Mouse (Mus musculus): ENCODE results near the gene Erp44.

Gene Erp44

DNA sequence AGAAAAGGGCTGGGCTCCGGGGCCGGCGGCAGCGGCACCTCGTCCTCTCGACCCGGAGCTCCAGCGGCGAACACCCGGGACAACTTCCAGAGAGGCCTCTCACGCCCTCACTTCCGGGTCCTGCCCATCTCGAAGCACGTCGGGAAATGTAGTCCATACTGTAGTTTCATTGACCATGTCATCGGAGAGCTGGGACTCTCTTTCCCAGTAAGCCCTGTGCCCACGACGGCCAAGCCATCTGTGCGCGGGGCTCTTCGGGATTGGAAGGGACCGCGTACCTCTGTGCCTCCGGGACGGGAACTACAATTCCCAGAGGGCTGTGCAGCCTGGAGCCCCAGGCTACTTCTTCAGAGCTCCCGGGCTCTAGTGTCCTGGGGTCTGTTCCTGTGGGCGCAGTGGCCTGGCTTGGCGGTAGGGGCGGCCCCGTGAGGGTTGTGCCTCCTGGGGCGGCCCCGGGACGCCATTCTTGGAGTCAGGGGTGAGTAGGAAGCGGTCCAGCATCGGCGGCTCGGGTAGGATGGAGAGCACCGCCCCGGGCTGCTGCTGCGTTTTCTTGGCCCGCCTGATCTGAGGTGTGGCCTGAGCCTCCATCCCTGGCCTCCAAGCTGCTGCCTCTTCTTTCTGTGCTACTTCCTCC, at the start of gene Erp44, which contains the start of gene Invs:
TSS of gene Erp44 (minus strand) at position 61 of the 637 bp plus-strand sequence.
TSS of gene Invs (plus strand) at position 263 of the 637 bp plus-strand sequence.
- peak; percentile 94 for DNase-seq (ENCODE audit: low read depth)

DNA sequence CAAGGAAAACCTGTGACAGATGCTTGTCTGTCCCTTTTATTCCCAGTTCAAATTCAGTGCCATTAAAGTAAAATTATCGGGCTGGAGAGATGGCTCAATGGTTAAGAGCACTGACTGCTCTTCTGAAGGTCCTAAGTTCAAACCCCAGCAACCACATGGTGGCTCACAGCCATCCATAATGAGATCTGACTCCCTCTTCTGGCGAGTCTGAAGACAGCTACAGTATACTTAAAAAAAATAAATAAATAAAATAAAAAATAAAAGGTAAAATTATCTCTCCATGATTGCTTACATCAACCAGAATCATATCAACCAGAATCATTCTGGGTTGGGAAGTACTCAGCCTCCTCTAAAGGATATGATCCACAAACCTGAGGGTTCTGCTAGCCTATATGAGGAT, 48.7 kb upstream of the Erp44 start:
- DNase-seq (ENCODE audit: low read depth): no peak

DNA sequence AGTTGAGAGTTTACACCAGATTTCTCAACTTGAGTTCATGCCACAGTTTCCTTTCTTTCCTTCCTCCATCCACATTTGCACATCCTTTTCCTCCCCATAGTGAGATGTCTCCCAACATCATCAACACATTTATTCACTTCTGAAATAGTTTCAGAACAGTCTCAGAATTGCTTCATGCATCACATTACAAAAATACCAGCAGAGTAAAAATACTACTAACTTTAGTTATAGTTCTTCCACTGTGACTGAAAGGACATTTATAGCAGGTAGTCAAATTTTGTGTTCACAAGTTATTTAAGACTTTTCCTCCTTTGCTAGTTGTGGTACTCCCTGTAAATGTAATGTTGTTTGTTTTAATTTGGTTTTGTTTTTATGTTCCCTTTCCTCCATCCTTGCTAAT, 47.8 kb upstream of the Erp44 start:
- no peak for DNase-seq (ENCODE audit: low read depth)

DNA sequence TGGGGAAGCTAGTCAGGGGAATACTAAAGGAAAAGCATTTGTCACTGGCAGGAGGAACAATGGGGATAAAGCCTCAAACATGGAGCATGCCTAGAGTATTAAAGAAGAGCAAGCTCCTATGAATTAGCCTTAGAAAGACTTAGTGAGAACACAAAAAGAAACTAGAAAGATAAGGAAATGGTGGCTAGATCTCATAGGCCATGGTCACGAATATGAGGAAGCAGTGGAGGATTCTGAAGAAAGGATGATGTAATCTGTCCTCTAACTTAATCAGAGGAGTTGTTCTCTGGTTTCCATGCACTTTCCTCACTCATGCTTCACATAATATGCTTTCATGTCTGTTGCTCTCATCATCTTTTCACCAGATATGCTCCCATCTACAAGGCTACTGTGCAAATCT, 42.7 kb upstream of the Erp44 start:
- DNase-seq (ENCODE audit: low read depth): no peak

DNA sequence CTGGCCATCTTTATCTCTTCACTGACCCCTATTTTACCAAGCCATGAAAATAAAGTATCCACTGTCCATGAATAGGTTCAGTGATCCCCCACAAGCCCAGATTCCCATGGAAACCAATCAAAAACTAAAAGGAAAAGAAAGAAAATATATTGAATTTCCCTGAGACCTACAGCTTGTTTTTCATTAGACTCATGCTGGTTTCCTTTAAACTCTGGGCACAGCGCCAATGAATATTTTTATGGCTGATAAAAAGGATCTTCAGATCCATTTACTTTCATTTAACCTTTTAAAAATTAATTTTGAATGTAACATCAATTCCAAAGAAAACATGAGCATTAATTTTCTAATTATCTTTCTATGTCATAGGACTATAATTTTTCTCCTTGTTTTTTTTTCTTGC, 41.9 kb upstream of the Erp44 start:
- no peak for DNase-seq (ENCODE audit: low read depth)

DNA sequence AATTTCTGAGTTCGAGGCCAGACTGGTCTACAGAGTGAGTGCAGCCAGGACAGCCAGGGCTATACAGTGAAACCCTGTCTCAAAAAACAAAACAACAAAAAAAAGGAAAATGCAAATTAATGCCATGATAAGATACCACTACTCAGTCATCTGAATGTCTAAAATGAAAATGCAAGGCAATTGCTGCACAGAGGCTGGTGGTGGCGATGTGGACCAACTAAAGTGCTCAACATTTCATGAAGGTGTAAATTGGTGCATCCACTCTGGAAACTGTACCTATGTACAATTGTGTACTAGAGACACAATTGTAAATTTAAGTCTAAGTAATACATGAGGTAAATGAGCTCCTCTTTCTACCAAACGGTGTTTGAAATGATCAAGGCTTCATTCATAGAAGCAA, 36.7 kb upstream of the Erp44 start:
- no peak for DNase-seq (ENCODE audit: low read depth)

DNA sequence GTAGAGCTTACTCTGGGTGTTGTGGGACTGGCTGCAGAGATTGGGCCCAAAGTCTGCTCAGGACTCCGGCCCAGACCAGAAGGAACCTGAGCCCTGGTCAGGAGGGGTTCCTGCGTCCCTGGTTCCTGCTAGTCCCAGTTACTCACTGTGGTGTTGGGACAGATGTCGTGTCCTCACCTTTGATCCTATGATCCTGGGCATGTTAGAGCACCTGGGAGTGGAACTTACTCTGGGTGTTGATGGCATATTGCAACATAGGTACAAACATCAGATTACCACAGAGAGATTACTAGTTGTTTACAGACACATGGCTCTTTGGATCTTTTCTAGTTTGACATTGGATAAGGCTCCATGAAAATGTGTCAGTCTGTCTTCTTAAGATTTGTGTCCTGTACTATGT, 35.5 kb upstream of the Erp44 start:
- DNase-seq (ENCODE audit: low read depth): no peak

DNA sequence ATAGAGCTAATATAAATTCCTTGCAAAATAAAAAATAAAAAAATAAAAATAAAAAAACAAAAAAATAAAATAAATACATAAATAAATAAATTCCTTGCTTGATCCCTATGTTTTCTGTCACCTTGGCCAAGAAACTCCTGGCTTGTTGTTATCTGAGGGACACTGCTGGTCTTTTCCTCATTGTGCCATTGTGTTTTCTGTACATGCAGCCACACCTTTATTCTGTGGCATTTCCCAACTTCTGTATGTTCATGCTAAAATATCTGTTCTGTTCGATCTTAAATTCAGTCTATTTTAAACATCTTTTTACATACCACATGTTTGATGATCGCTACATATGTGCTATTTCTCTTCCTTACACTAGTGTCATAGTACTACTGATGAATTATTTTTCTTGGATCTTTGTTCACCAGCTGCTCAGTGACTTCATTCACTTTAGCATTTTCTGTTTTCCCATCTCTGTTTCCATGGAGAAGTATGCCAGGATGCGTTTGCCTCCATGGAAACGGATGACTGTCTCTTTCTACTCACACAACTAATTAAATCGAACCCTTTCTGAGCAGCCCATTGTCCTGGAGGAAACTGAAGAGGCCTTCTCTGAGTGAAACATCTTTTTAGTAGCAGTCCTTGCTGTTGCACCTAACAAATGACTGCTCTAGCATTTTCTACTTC, 7.9 kb upstream of the Erp44 start:
- no peak for DNase-seq (ENCODE audit: low read depth)

DNA sequence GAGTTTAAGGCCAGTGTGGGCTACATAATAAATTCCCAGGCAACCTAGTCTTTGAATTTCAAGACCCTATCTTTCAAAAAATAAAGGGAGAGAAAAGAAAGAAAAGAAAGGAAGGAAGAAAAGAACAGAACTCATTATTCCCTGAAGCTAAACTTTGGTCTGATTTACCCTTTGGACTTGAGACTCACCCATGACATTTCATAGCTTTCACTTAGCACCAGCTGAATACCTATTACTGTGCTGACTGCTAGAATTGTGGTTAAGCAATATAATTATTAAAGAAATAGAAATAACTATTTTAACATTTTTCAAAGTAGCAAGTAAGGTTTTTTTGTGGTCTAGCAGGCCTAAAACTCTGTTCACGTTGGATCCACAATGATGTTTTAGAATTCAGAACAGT, 1.8 kb upstream of the Erp44 start:
- DNase-seq (ENCODE audit: low read depth): no peak

DNA sequence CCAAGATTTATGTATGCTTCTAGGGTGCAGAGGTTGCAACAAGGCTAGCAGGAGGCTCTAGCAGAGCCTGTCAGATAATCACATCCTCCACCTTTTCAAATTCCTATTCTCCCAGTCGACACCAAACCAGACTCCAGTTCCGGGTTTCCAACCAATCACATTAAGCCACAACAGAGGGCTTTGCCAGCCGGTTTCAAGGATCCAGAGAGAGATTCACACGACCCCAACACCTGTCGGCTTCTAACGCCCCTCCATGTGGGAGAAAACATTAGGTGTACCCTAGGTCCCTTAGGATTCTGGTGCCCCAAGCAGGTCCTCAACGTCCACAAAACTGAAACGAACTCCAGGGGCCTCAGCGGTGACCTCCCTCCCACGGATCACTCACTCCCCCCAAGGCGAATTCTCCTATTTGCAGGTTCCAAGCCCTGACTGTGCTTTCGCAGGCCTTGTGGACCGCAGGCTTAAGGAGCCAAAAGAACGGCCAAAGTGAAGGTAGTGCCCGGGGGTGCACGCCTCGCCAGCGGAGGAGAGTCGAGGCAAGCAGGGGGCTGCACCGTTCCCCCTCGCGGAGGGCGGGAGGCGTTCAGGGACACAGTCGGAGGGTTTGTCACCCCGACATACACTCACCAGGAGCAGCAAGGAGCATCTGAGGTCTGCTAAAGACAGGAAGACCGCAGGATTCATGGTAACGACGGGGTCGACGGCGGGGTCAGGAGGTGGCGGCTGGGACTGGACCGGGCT, 431 bp downstream of the Erp44 start:
- peak; percentile 39 for DNase-seq (ENCODE audit: low read depth)

DNA sequence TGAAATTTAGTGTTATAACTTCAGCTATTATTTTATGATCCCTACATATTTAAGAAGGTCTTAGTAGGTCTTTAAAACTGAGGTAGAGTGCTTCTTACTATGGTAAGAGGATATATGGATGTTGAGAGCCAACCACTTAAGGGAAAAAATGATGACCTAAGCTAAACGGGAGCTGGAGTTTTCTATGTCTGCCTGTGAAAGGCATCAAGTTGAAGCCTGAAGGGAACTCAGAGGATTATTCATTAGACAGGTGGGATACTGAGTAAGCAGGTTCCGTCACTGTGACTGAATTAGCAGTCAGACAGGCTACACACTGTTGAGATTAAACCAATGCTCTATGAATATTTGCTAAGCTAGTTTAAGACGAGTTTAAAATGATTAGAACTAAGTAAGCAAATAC, 2.3 kb downstream of the Erp44 start:
- no peak for DNase-seq (ENCODE audit: low read depth)

DNA sequence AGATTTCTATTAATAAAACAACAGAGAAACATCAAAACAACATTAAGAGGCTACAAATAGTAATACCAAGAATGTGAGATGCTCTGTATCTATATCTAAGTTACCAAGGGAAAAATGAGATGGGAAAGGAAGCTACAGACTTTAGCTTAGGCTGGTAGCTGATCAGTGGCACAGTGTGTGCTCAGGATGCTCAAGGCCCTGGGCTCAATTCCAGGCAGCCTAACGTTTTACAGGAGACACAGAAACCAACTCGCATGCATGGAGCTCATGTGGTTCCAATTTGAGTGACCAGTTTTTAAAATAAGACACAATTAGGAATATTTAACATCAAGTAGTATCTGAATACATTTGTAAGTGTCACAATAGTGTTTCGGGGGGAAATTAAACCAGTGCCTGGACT, 3.6 kb downstream of the Erp44 start:
- DNase-seq (ENCODE audit: low read depth): no peak

DNA sequence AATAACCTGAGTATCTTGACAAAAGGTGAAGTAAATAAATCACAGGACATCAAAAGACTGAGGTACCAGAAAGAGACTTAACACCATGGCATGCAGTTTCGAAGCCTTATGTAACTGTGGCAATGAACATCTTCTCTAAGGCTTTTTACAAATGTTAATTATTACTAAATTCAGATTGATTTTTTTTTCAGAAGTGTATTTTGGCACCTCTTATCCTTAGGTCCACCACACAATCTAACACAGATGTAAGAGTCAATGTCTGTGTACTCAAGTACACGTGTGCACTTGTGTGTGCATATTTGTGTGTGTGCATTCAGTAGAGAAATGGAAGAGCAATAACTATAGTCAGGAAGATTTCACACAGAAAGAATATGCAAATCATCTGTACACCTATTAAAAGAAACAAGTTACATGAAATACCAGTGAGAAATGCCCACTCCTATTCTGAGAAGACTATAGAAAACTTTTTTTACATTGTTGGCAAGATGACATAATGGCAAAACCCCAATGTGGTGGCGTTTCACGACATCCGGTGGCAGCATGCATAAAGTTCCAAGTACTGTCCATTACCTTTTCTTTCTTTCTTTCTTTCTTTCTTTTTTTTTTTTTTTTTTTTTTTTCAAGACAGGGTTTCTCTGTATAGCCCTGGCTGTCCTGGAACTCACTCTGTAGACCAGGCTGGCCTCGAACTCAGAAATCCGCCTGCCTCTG, 6.1 kb downstream of the Erp44 start:
- no peak for DNase-seq (ENCODE audit: low read depth)

DNA sequence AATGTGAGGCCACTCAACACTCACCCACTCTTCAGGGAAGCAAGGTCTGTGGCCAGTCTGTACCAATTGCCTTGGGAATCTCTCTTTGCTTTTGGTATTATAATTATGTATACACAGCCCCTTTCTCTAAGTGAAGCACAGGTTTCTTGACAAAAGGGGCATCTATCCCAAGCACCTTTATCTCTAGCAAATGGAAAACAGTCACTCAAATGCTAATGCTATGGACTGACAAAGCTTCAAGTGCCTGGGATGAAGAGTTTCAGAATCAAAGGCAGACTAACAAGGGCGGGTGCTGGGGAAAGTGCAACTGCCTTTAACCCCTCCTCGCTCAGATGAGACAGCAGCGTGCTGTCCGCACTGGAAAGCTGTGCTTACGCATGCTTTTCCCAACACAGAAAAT, 7.5 kb downstream of the Erp44 start:
- no peak for DNase-seq (ENCODE audit: low read depth)

DNA sequence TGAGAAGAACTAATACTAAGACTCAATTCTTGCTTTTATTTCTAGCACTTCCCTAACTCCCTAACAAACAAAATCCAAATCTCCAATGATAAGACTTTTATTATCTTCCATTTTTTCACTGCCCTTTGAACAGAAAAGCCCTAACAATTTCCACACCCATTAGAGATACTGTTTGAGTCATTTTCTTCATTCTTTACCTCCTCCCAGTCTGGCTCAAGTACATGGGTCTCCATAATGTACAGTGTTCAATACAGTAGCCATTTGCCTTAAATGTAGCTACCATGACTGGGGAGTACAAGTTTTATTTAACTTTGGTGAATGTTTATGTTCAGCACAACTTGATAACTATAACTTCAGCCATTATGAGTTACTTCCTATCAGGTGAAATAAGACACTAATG, 8.8 kb downstream of the Erp44 start:
- no peak for DNase-seq (ENCODE audit: low read depth)

DNA sequence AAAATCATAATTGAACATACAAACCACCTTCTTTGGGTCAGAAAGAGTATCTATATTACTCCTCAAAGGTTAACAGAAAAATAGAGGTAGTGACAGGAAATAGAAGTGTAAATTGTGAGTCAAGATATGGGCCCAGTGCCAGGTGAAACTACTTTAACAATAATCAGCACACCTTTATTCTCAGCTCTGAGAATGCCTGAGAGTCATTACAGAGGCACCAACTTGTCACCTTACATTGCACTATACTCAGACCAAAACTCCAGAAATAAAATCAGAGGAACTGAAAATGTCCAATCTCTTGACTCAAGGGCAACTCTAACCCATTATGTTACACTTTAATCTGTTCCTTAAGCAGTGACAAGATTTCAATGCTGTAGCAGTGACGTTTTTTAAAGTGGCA, 11.2 kb downstream of the Erp44 start:
- no peak for DNase-seq (ENCODE audit: low read depth)

DNA sequence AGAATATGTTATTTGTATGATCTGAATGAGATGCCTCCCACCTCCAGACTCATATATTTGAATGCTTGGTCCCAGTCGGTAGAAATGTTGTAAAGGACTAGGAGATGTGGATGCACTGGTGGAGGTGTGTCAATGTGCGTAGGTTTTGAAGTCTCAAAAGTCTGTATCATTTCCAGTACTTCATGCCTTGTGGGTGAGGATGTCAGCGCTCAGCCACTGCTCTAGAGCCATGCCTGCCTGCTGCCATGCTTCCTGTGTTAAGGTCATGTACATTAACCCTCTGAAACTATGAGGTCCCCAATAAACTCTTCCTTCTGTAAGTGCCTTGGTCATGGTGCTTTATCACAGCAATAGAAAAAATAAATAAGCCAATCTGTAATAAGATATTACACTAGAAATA, 11.7 kb downstream of the Erp44 start:
- DNase-seq (ENCODE audit: low read depth): no peak

DNA sequence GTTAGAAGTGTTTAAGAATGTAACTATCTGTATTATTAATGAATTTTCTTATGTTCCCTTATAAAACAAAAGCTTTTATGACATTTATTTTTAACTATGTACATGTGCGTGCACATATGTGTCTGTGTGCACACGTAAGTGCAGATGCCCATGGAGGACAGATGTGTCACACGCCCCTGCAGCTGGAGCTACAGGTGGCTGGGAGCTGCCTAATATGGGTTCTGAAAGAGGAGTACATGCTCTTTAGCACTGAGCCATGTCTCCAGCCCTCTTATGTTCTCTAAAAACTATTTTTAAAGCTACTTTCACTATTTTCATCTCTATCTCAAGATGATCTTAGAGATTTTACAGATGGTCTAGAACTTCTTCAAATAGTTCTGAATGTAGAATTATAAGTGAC, 21.3 kb downstream of the Erp44 start:
- DNase-seq (ENCODE audit: low read depth): no peak

DNA sequence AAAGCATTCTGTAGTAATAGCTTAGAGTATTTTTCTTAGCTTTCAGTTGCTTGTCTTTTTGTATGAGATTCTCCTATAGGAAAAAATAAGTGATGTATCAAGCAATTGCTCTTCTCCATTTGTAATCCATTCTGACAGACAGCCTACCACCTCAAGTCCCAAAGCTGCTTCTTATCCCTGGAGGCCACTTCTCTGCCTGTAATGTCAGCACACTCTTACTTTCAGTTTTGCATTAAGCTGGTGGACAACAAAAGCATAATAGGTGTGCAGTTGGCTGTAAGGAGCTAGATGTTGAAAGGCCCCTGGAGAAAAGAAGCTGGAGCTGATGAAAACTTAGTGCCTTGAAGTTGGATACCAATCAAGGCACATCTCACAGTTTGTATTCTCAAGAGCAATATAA, 26.1 kb downstream of the Erp44 start:
- no peak for DNase-seq (ENCODE audit: low read depth)

DNA sequence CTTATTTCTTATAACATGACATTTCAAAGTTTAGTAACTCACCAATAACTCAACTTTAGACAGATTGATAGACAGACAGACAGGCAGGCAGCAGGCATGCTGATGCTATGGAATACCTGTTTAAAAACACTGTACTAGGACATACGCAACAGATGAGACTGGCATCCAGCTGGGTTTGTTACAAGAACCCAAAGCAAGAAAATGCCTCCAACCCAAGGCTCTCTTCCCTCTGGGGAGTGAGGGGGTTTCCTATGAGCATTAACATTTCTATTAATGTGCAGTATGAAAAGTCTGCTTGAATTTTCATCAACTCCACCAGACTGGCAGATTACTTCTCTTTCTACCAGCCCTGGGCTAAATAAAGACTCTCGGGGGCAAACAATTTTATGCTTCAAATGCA, 35.1 kb downstream of the Erp44 start:
- no peak for DNase-seq (ENCODE audit: low read depth)

DNA sequence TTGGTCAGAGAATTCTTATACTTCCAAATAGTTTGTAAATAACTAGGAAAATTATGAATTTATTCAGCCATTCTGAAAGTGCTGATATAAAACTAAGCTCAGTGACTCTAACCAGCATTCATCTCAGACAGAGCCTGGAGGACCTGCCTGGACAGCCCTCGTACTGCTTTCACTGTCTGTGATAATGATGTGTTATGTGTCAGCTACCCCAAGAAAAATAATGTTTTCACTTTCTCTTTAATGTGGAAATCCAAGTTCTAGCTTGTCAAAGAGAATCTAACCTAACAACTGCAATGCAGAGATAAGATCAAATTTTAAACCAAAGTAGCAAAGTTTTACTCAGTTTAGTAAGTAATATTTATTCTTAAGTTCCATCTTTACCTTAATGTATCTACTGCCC, 35.6 kb downstream of the Erp44 start:
- no peak for DNase-seq (ENCODE audit: low read depth)

DNA sequence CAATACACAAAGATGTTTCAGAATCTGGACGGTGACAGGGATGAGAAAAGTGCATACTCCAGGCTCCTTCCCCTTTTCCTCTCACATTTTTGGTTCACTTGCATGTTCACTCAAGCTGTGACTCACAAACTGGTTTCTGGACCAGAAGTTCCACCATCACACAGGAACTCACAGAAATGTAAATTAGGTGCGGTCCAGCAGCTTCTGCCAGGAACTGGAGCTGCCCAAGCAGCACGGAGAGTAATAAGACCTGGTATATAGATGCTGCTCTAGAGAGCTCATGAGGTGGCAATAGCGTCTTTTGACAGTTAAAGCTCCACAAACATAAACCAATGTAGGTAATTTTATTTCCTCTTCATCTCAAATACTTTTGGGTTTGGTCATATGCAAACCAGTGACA, 36.9 kb downstream of the Erp44 start:
- no peak for DNase-seq (ENCODE audit: low read depth)

DNA sequence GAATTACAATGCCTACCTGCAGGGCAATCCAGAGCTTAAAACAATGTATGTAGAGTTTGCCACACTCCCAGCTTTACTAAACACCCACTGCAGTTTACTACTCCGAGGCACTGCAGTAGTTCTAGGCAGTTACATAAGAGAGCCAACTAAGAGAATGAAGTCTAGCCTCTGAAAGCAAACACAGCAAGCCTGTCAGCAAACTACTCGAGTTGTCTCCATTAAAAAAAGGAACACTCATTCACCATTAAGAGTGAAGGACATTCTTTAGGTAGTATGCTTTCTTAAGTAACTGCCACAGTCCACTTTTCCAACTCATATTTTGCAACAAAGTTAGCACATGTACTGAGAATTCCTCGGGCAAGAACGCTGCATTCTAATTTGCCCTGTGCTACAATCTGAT, 40.3 kb downstream of the Erp44 start:
- DNase-seq (ENCODE audit: low read depth): no peak
